Mouse (Mus musculus): ENCODE measurements around the gene Tor3a.

Tor3a gene

GRCm38 (mm10) chr1:156674195-156675000 is at the start of gene Tor3a:
Gene Tor3a, minus strand, starts transcription at chr1:156674356.
- DNase-seq = peak; percentile 65

DNA sequence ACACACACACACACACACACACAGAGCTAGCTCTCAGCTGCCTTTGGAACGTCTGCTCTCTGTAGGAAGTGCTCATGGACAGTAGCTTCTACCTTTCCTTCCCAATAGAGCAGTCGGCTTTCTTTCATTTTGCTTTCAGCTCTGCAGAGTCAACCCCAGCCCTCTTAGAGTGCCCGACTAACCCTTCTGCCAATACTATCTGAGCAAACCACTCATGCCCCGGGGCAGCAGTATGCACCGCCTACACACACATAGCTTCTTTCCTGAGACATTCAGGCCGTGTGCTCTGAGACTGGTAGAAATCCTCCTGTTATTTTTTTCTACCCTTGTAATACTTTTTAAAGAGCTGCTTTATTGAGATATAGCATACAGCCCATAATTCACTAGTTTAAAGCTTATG is 47.9 kb upstream of the Tor3a start:
- no peak for DNase-seq

DNA sequence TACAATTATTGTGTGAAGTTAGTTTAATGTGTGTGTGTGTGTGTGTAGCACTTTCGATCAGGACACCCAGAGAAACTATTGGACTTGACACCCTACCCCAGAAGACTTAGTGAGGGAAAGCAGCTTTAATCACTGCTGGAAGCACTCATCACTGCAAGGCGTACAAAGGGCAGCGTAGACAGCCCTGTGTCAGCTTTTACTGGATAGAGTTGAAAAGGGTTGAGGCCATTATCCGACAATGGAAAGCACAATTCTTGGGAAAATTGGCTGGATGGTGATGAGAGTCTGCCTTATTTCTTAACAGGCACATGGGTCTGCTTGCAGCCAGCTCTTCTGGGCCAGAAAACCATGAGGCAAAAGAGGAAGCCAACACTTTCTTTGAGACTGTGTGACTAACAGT is 45.9 kb upstream of the Tor3a start:
- no peak for DNase-seq

GRCm38 (mm10) chr1:156718950-156719805 is 45.0 kb upstream of the Tor3a start, which contains the start of gene Fam20b:
Gene Fam20b, minus strand, starts transcription at chr1:156719086.
- peak; percentile 97 for DNase-seq

DNA sequence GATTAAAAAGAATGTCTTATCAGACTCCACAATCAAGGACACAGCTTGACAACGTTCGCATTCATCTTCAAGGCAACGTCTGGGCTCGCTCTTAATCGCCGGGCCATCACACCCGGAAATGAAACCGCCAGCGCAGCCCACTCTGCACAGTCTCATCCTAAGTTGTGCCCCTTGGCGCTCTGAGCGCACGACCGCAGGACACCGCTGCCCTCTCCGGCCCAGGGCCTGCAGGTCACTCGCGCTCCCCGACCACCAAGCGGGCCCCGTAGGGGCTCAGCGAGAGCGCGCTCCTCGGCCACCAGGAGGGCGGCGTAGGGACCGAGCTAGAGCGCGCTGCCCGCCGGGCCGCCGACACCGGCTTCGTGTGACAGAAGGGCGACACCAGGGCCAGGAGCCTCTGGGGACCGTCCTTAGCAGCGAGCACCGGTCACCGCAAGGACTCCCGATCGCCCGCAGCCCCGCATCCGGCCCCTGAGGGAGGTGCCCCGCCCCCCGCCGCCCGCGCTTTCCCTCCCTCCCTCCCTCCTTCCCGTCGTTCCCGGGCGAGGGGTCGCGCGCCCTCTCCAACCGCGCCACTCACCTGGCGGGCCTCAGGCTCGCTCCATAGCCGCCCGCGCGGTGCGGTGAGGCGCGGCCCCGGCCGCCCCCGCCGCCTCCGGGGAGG is 44.3 kb upstream of the Tor3a start:
- no peak for DNase-seq

GRCm38 (mm10) chr1:156717751-156718285 is 43.7 kb upstream of the Tor3a start:
- no peak for DNase-seq

- DNase-seq = no peak
Measured at GRCm38 (mm10) chr1:156716681-156717080, 42.5 kb upstream of the Tor3a start.

- DNase-seq = peak; percentile 30
Measured at GRCm38 (mm10) chr1:156710472-156711098, 36.4 kb upstream of the Tor3a start.

GRCm38 (mm10) chr1:156708672-156709071 is 34.5 kb upstream of the Tor3a start:
- DNase-seq = no peak

DNA sequence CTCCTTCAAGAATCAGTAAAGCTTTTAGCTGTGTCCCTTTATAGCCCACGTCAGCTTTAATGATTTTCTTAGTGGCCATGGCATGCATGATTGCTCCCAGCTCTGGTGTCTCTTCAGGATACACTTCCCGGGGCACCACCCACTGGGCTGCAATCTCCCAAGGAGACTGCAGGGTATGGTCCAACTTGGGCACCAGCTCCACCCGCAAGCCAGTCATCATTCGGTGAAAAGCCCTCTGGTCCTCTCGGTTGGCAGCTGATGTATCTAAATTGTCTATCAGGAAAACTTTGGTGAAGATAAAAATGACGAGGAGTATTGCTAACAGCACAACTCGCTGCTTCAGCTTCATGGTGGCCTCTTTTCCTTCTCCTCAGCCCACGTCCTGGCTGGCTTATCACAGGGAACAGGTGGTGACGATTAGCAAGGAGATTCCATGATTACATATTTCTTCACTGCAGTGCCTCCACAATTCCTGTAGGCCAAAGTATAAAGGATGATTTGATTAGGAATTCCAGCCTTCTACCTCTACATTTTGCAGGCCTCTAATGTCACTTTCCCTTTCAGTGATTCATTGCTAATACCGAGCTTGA is 31.6 kb upstream of the Tor3a start:
- no peak for DNase-seq

- no peak for DNase-seq
Measured at GRCm38 (mm10) chr1:156703444-156703843, 29.3 kb upstream of the Tor3a start.

DNA sequence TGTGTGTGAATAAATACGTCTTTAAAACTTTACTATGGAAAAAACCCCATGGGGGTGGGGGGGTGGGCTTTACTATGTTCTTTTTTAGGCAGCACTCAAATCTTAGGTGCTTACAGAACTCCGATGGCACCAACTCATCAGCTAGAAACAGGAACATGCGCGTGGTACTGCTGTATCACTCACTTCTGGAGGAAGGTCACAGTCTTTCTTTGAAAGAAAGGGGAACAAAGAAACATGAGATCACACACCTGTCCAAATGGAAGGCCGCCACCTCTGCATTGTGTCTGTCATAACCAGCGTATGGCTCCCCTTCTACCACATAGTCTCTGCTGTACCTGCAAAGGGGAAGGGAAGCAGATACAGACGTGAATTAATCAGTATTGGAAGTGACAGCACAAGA is 28.0 kb upstream of the Tor3a start:
- DNase-seq = no peak

- no peak for DNase-seq
Measured at GRCm38 (mm10) chr1:156686025-156686661, 12.0 kb upstream of the Tor3a start.

DNA sequence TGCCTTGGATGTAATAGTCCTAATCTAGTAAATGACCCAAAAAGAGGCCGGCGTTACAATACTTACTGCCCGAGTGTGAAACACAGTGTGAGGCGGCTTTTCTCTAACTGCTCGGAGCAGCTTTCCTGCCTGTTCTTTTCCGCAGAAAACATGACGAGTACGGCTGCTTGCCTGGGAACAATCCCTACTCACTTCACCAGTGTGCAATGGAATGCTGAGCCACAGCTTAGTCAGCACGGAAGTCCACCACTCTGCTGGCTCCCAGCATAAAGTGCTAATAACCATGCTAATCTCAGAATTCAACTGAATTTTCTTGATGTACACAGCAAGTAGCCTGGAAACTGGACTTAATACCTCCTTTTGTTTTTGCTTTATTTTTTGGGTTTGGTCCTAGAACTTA is 5.4 kb upstream of the Tor3a start:
- DNase-seq = no peak

GRCm38 (mm10) chr1:156677230-156677629 is 3.1 kb upstream of the Tor3a start:
- no peak for DNase-seq

DNA sequence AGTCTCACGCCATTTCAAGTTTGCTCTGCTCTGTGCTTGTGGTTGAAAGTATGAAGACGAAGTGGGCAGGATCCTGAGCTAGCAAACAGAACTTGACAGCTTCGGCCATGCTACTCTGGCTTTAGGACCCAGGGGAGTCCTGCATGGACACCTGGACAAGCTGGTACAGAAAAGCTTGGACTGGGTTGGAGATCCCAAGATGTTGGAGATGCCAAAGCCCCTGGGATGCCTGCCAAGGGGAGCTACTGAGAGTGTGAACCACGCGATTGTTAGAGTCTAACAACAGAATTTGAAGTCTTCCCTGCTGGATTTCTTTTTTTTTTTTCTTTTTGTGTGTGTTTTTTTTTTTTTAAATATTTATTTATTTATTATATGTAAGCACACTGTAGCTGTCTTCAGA is 2.4 kb upstream of the Tor3a start:
- DNase-seq = no peak

DNA sequence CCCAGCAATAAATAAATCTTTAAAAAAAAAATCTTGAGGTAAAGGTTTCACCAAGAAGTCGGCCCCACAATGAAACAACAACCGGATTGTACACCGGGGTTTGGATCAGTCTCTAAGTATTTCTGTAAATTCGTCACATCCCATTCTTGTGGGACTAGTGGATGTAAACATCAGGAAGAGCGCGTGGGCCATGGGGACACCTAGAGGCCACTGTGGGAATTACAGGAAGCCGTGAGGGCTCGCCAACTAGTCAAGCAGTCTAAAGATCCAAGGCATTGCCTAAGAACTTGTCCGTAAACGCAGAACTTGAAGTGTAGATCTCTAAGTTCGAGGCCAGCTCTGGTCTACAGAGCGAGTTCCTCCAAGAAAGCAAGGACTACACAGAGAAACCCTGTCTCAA is 2.0 kb upstream of the Tor3a start:
- DNase-seq = peak; percentile 56

GRCm38 (mm10) chr1:156673476-156674194 is 521 bp downstream of the Tor3a start:
- peak; percentile 55 for DNase-seq

GRCm38 (mm10) chr1:156672720-156673475 is 1.3 kb downstream of the Tor3a start:
- peak; percentile 54 for DNase-seq

DNA sequence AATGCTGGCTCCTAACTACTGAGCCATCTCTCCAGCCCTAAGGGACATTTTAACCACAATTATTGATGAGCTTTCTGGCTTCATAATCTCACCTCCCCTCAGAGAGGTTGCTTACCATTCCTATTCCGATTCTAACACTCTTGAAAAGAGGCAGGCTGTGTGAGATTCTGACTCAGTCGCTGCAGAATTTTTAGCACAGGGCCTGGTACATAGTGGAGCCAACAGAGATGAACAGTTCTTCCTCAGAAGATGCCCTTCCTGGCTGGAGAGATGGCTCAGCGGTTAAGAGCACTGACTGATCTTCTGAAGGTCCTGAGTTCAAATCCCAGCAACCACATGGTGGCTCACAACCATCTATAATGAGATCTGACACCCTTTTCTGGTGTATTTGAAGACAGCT is 2.2 kb downstream of the Tor3a start:
- DNase-seq = no peak
